Mouse (Mus musculus) CH12.LX (cell line): ENCODE results near the gene Olfr434. TPM values are rescaled to one million over a fixed set of nuclear protein-coding genes. Genes with fewer than 3 reads are reported as not detected.

ENCODE experiments used
- DNase-seq: peaks from one replicate; pipeline ENCODE4 v3.0.0-alpha.2; 2013; ENCODE audit errors: extremely low read depth
- H3K27ac ChIP-seq: 2 replicates; pipeline ENCODE4 v1.5.1; 2012; ENCODE audit warnings: low read depth, mild to moderate bottlenecking, control low read depth, moderate library complexity; ENCODE audit not compliant: insufficient read depth
- H3K27me3 ChIP-seq: replicated peaks from 2 replicates; pipeline ENCODE3; 2012; ENCODE audit warnings: inconsistent platforms
- H3K36me3 ChIP-seq, 2 experiments: replicated peaks in 1 of 2; 2 replicates each; pipeline versions ENCODE3 to v1.6.1; 2012; ENCODE audit warnings: inconsistent platforms in 1 of 2, low read length in 1 of 2, mild to moderate bottlenecking in 1 of 2, mixed read lengths in 1 of 2, moderate library complexity in 1 of 2; ENCODE audit not compliant: control insufficient read depth in 1 of 2, insufficient read depth in 1 of 2
- H3K4me1 ChIP-seq, 2 experiments: 2 replicates each; pipeline ENCODE4 v1.6.1; 2012; ENCODE audit warnings: inconsistent platforms in 1 of 2, moderate library complexity in 1 of 2; ENCODE audit not compliant: insufficient read depth in 2 of 2, control insufficient read depth in 1 of 2
- H3K4me2 ChIP-seq: 2 replicates; pipeline ENCODE4 v1.6.1; 2012; ENCODE audit warnings: low read depth, mild to moderate bottlenecking, control low read depth; ENCODE audit not compliant: poor library complexity, insufficient read depth, severe bottlenecking
- H3K4me3 ChIP-seq, 3 experiments: fragments of 150-350 bp in 1 of 3; sonication (generic) in 1 of 3; replicated peaks in 1 of 3; 2 replicates each; pipeline versions ENCODE3 to v1.5.1; 2011 to 2012; ENCODE audit warnings: low read depth in 2 of 3, low read length in 2 of 3, mild to moderate bottlenecking in 2 of 3, moderate library complexity in 2 of 3, control low read depth in 1 of 3, improper control_type of control experiment in 1 of 3, inconsistent platforms in 1 of 3, mixed read lengths in 1 of 3; ENCODE audit not compliant: poor library complexity in 1 of 3
- H3K79me2 ChIP-seq: replicated peaks from 2 replicates; pipeline ENCODE4 v1.6.1; 2012; ENCODE audit warnings: mild to moderate bottlenecking, moderate library complexity; ENCODE audit not compliant: control insufficient read depth, poor library complexity, insufficient read depth, severe bottlenecking; ENCODE audit errors: extremely low read depth
- H3K9ac ChIP-seq: 2 replicates; pipeline ENCODE4 v1.6.1; 2012; ENCODE audit warnings: low read depth, mild to moderate bottlenecking, control low read depth, moderate library complexity; ENCODE audit not compliant: insufficient read depth
- H3K9me3 ChIP-seq: replicated peaks from 2 replicates; pipeline ENCODE3; 2012; ENCODE audit warnings: low read length, inconsistent platforms, mixed read lengths
- BHLHE40 ChIP-seq: IDR thresholded peaks from 2 replicates; pipeline ENCODE4 v1.6.1; 2011; ENCODE audit warnings: mild to moderate bottlenecking, low read depth, low read length, improper control_type of control experiment
- CTCF ChIP-seq, 2 experiments: IDR thresholded peaks in 1 of 2; conservative IDR thresholded peaks in 1 of 2; 2 replicates each; pipeline ENCODE4 v1.5.1; 2011 to 2012; ENCODE audit warnings: low read depth in 2 of 2, low read length in 2 of 2, improper control_type of control experiment in 1 of 2, inconsistent platforms in 1 of 2, mild to moderate bottlenecking in 1 of 2, moderate library complexity in 1 of 2
- E2F4 ChIP-seq: IDR thresholded peaks from 2 replicates; pipeline ENCODE4 v1.6.1; 2011; ENCODE audit warnings: low read depth, low read length, improper control_type of control experiment; ENCODE audit not compliant: insufficient replicate concordance
- ETS1 ChIP-seq: conservative IDR thresholded peaks from 2 replicates; pipeline ENCODE4 v1.6.1; 2012; ENCODE audit warnings: low read depth, mild to moderate bottlenecking, inconsistent platforms, low read length, improper control_type of control experiment, moderate library complexity
- HCFC1 ChIP-seq: IDR thresholded peaks from 2 replicates; pipeline ENCODE4 v1.6.1; 2012; ENCODE audit warnings: low read depth, mild to moderate bottlenecking, inconsistent platforms, low read length, improper control_type of control experiment
- IRF4 ChIP-seq: IDR thresholded peaks from 2 replicates; pipeline ENCODE4 v1.6.1; 2014; ENCODE audit warnings: low read depth, mild to moderate bottlenecking, inconsistent platforms, low read length, improper control_type of control experiment
- KAT2A ChIP-seq: IDR thresholded peaks from 2 replicates; pipeline ENCODE4 v1.6.1; 2012; ENCODE audit warnings: low read length, improper control_type of control experiment, inconsistent platforms; ENCODE audit not compliant: insufficient replicate concordance
- MEF2A ChIP-seq: IDR thresholded peaks from 2 replicates; pipeline ENCODE4 v1.6.1; 2014; ENCODE audit warnings: low read depth, mild to moderate bottlenecking, inconsistent platforms, low read length, improper control_type of control experiment, borderline replicate concordance
- MYC ChIP-seq: IDR thresholded peaks from 2 replicates; pipeline ENCODE4 v1.6.1; 2011; ENCODE audit warnings: low read depth, mild to moderate bottlenecking, improper control_type of control experiment, low read length
- RAD21 ChIP-seq: IDR thresholded peaks from 2 replicates; pipeline ENCODE4 v1.6.1; 2011; ENCODE audit warnings: low read depth, mild to moderate bottlenecking, low read length, improper control_type of control experiment, moderate library complexity
- RCOR1 ChIP-seq: conservative IDR thresholded peaks from 2 replicates; pipeline ENCODE4 v1.6.1; 2012; ENCODE audit warnings: low read depth, mild to moderate bottlenecking, inconsistent platforms, low read length, improper control_type of control experiment
- SMC3 ChIP-seq: IDR thresholded peaks from 2 replicates; pipeline ENCODE4 v1.6.1; 2011; ENCODE audit warnings: low read depth, low read length, improper control_type of control experiment
- TBP ChIP-seq: conservative IDR thresholded peaks from 2 replicates; pipeline ENCODE4 v1.6.1; 2011; ENCODE audit warnings: low read depth, low read length, improper control_type of control experiment
- USF1 ChIP-seq: IDR thresholded peaks from 2 replicates; pipeline ENCODE4 v1.6.1; 2014; ENCODE audit warnings: low read depth, mild to moderate bottlenecking, inconsistent platforms, low read length, improper control_type of control experiment
- ZMIZ1 ChIP-seq: IDR thresholded peaks from 2 replicates; pipeline ENCODE4 v1.6.1; 2012; ENCODE audit warnings: low read depth, mild to moderate bottlenecking, inconsistent platforms, low read length, improper control_type of control experiment
- ZNF384 ChIP-seq: IDR thresholded peaks from 2 replicates; pipeline ENCODE4 v1.6.1; 2012; ENCODE audit warnings: low read depth, low read length, improper control_type of control experiment, inconsistent platforms
- dilution Hi-C: fragments of 300-500 bp; cut with MboI; formaldehyde crosslinking; loops from 2 replicates; pipeline ENCODE4 v1.14.3; 2020; ENCODE audit warnings: low sequenced_read_pairs; ENCODE audit not compliant: extremely low pct_unique_long_range_greater_than_20kb, extremely low pct_ligation_motif_present
- in situ Hi-C: fragments of 300-500 bp; cut with MboI; formaldehyde crosslinking; loops from 3 replicates; pipeline ENCODE4 v1.14.3; 2019; ENCODE audit warnings: low sequenced_read_pairs, low pct_ligation_motif_present, low pct_unique_long_range_greater_than_20kb, mixed read lengths
- polyA plus RNA-seq: library from polyadenylated mRNA; unstranded; fragments of >175 nt; gene quantifications from 2 replicates; pipeline ENCODE4 v1.2.1, GENCODE M21; 2012; ENCODE audit warnings: low read depth; ENCODE audit not compliant: insufficient read length
- total RNA-seq, 2 experiments: library from RNA; depleted of rRNA; stranded (reverse); fragments of 300-350 nt in 1 of 2; fragments of >200 nt in 1 of 2; gene quantifications; 2 replicates each; pipeline ENCODE4 v1.2.3; 2012 to 2014

The Olfr434 gene
- total and polyA plus RNA-seq, 3 experiments: not detected

DNA sequence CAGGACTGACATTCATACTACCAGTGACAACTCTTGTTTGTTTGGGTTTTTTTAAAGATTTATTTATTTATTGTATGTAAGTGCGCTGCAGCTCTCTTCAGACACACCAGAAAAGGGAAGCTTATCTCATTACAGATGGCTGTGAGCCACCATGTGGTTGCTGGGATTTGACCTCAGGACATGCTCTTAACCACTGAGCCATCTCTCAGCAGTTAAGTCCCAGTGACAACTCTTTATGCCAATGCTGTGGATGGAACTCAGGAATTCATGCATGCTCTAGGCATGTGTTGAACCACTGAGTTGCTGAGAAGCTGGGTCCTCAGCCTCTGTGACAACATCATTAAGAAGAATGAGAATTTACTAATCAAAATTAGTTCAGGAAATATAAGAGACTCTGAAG is 40.2 kb downstream of the Olfr434 start:
- Histone ChIP-seq H3K36me3 (no peaks in the 10 kb centered on the region), H3K9me3 (no peaks in the 10 kb centered on the region), H3K79me2 (no peaks in the 10 kb centered on the region), H3K27ac (no peak overlapping the region), H3K4me1 (no peaks in the 10 kb centered on the region), H3K27me3 (no peaks in the 10 kb centered on the region), H3K4me3 (no peak overlapping the region), H3K9ac (no peak overlapping the region), H3K4me2 (no peak overlapping the region)
- dilution Hi-C loops: no loop called here
- no peak for DNase-seq
- in situ Hi-C loops: no loop called here
- TF ChIP-seq ZNF384 (no peak), USF1 (no peak), TBP (no peak), CTCF (conservative IDR thresholded peaks at IDR 0.05 in 1 of 2, IDR thresholded peaks at IDR 0.05 in 1 of 2; ENCODE audit: low read depth in 2 of 2, low read length in 2 of 2) (no peak), ETS1 (no peak), ZMIZ1 (no peak), MEF2A (no peak), SMC3 (no peak), HCFC1 (no peak), MYC (no peak), RCOR1 (no peak), RAD21 (no peak), KAT2A (no peak), IRF4 (no peak), E2F4 (no peak)

DNA sequence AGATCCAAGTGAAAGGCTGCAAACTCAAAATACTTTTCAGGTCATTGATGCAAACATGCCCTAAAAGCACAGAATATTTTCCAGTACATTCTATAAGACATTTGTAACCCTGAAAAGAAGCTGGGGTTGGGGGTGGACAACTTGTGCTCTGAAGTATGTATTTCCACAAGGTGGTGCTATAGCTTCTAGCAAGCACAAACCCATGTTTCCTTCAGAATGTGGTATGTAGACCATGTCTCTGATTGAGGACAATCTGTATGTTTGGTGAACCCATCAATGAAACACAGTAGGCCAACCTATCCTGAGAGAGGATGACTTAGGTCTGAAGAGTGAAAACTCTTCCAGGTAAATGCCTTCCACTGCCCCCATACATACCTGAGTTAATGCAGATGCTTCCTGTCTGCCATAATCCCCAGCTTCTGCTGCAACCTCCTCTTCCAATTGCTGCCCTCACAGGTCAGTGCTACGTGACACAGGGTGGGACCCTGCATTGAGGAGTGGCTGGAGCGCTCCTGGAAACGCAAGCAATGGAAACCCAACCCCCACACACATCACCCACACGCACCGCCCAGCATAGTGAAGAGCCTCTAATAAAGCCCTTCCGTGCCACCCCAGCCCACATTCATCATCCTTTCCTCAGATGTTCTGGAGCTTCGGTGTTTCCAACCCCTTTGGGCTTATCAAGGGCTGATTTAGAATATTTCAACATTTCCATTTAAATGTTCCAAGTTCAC is 41.5 kb downstream of the Olfr434 start:
- TF ChIP-seq HCFC1 (no peak), RCOR1 (no peak), RAD21 (peak; percentile 72), SMC3 (peak; percentile 67), CTCF (conservative IDR thresholded peaks at IDR 0.05 in 1 of 2, IDR thresholded peaks at IDR 0.05 in 1 of 2; ENCODE audit: low read depth in 2 of 2, low read length in 2 of 2) (peak; percentile 19 to 75; a peak in 2 of 4 replicates), BHLHE40 (no peak)
- Histone ChIP-seq H3K4me3 (no peak overlapping the region), H3K27ac (no peak overlapping the region), H3K9me3 (no peaks in the 10 kb centered on the region), H3K27me3 (no peaks in the 10 kb centered on the region), H3K4me1 (no peaks in the 10 kb centered on the region), H3K4me2 (no peak overlapping the region), H3K36me3 (no peaks in the 10 kb centered on the region), H3K79me2 (no peaks in the 10 kb centered on the region), H3K9ac (no peak overlapping the region)
- DNase-seq: no peak
- in situ Hi-C loops: no loop called here
- dilution Hi-C loops: no loop called here
